Mouse (Mus musculus) c-Kit-positive CD71-negative TER-119-negative erythroid progenitor cells, embryonic 14.5 days (primary cell): Measurements from ENCODE around the gene Mtap.

Source experiments
- DNase-seq: peaks from one replicate; pipeline ENCODE4 v3.0.0-alpha.2; 2013; ENCODE audit warnings: low read depth

Gene Mtap

DNA sequence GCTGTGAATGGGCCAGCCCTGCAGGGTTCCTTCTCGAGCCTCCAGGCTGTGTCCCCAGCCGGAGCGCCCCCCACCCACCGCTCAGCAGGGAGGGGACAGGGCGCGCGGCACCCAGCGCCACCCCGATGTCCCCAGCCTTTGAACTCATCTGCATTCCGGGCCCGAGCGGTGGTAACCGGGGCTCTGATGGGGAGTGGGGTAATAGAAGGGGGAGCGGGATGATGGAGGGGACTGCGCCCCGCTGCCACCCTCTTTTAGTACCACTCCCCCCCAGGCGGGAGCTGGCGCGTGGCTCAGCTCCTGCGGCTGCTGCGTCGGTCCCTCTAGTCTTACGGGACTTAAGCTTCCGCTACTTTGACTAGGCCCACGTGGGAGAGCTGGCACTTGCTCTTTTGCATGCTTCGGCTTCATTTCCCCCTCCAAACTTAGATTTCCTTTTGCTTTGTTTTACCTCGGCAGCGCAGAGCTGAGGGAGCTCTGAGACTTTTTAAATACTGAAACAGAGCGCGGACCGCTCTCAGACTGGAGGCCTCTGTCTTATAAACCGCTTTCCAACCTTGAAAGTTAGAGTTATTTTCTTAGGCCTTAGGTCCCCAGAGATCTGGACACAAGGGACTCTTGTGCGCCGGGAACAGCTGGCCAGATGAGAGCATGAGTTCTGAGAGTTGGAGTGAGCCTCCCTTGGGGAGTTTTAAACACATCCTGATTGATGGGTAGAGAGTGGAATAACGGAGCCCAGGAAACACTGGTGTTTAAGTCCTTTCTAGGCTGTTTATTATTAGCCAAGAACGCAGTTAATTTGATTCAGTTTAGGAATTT lies 829 bp downstream of the Mtap start:
- DNase-seq = no peak

DNA sequence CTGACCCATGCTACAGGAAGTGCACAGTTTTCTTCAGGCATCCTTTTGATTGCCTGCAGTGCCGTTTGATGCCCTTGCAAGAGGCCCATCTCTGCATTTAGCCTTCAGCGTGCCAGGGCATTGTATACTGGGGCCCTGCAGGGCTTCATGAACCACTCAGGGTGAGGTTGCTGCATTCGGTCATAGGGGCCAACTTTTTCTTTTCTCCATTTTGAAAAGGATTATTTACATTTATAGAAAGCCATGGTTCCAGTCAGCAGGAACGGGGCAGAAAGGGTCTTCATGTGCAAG lies 1.4 kb downstream of the Mtap start:
- no peak for DNase-seq

DNA sequence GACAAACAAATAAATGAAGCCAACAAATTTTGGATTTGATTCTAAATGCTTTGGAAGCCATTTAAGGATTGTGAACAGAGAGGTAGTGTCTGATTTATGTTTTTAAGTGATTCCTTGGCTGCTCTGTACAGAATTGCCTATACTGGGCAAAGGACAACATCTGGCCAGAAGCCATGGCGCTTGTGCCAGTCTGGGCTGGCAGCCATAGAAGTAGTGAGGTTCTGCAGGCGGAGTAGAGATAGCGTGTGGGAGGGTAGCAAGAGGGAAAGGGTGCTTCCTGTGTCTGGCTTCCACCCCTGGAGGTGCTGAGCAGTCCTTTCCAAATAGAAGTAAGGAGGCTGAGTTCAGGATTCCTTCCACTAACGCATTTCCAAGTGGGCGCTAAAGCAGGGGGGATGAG lies 3.9 kb downstream of the Mtap start:
- no peak for DNase-seq

DNA sequence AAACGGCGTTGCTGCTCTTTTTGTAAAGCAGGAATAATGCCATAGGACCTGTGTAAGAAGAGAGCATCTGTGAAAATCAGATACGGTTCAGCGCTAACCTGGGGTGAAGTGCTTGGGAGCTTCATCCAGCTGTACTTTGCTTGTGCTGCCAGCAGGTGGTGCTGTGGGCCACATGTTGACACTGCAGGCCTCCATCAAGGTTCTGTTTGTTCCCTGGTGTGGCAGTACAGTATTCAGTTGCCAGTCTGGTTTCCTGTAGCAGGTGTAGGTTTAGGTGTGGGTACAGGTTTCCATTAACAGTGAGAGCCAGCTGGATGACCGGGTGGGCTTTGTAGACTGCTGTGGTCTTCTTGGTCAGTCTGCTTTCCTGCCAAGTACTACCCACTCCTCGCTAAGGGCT lies 8.5 kb downstream of the Mtap start:
- peak; percentile 56 for DNase-seq

GRCm38 (mm10) chr4:89146291-89146690 lies 9.4 kb downstream of the Mtap start:
- no peak for DNase-seq

DNA sequence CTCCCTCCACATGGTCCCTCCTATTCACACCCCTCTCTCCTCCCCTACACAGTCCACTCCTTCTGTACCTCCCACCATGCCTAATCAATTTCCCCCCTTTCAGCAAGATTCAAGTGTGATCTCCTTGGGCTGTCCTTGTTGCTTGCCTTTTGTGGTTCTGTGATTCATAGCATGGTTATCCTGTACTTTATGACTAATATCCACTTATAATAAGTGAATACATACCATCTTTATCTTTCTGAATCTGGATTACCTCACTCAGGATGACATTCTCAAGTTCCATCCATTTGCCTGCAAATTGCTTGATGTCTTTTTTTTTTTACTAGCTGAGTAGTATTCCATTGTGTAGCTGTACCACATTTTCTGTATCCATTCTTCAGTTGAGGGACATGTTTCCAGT lies 12.3 kb downstream of the Mtap start:
- no peak for DNase-seq

DNA sequence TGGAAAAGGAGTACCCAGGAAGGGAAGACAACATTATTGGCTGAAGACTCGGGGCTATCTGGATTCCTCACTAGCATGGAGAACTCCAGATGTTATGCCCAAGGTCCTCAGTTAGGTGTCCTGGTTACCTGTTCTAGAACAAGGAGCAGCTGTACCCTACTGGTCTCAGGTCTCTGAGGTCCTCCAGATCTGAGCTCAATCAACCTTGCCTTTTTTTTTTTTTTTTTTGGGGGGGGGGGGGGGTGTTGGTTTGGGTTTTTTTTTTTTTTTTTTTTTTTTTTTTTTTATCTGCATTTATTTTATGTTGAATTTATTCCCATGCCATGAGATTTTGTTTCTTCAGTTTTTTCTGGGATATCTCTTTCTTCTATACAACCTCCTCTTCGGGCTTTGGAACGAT lies 24.5 kb downstream of the Mtap start:
- no peak for DNase-seq

- DNase-seq = no peak
Observed at GRCm38 (mm10) chr4:89162496-89162895, 25.6 kb downstream of the Mtap start.

DNA sequence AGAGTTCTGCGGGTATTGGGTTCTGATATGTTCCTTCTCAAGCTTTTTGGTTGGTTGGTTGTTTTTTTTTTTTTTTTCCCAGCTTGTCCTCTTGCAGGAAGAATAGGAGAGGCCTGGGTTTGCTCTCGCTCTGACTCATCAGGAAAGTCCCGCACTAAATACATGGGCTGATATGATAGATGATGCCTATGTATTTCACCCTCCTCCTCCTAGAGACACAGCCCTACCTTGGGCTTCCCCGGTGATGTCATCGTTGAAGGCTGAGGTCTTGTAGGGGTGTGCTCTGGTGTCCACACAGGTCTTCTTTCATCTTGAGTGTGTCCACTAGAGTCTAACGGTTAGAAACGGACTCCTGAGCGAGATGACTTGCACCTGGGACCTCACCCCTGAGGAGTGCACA lies 26.7 kb downstream of the Mtap start:
- no peak for DNase-seq

- no peak for DNase-seq
Observed at GRCm38 (mm10) chr4:89164681-89165080, 27.8 kb downstream of the Mtap start.

DNA sequence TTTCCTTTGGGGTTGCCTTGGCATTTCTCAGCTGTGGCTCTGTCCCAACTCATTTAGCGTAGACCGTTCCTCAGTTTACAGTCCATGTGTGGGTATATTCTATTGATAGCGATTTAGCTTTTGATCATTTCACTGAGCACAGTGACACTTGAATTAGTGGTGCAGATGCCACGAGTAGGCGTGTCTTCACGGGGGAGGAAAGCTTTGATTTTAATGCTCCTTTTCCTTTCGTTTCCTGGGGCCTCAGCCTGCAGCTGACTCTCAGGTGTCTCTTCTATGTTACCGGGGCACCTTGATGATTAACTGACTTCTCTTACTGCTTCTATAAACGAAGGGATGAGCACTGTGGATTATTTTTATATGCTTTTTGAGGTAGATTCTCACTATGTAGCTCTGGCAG lies 32.0 kb downstream of the Mtap start:
- DNase-seq = no peak

DNA sequence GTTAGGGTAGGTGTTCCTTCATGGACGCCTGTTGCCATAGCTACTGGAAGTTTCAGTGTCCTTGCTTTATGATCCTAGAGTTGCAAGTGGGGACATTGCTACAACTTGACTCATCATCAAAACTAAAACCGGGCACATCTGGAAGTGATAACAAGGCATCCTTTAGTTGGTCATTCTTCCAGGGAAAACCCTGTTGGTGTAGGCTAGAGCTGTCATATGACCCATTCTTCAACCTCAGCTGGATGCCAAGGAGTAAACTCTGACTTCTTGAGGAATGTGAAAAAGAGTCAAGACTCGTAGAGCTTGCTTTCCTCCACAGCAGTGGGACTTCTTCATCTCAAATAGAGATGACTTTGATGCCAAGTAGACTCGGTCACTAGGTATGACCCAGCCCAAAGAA lies 32.8 kb downstream of the Mtap start:
- DNase-seq = no peak

DNA sequence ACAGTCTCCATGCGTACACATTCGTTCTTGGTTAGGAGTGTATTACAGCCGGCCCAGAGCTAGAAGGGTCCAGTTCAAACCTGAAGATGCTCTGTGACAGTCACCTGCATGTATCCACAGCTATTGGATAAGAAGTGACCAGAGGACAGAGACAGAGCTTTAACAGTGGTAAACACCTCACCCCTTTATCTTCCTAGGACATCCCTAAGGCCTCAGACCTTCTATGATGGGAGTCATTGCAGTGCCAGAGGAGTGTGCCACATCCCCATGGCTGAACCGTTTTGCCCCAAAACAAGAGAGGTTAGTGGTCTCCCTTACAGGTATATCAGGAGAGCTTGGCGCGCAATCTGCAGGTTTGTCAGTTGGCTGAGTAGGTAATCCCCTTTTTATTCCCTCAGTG lies 34.0 kb downstream of the Mtap start:
- no peak for DNase-seq

DNA sequence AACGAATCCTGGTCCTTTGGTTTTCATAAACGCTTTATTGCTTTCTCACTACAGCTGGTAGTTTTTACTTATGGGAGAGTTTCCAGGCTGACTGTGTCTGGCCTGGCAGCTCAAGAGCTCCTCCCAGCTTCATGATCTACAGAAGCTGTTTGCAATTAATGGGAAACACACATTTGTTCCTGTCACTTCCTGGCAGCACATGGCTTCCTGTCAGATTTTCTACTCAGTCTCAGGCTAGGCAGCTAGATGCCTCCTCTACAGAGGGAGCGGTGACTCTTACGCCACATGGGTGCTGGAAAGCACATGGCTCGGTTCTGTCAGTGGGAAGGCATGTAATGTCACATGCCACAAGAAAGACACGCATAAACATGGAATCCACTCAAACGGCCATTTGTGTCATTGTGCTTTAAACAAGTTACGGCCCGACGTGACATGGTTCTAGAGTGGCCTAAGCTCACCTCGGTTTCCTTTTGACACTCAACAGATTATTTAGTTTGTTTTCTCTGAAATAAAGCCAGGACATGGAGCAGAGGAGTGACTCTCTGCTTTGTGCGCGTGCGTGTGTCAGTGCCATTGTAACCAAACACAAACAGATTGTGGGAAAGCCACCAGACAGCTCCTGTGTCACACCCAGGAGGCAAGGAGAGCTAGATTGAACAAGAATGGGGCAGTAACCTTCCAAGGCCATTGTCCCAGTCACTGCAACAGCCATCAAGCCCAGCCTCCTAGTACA lies 36.1 kb downstream of the Mtap start:
- no peak for DNase-seq

DNA sequence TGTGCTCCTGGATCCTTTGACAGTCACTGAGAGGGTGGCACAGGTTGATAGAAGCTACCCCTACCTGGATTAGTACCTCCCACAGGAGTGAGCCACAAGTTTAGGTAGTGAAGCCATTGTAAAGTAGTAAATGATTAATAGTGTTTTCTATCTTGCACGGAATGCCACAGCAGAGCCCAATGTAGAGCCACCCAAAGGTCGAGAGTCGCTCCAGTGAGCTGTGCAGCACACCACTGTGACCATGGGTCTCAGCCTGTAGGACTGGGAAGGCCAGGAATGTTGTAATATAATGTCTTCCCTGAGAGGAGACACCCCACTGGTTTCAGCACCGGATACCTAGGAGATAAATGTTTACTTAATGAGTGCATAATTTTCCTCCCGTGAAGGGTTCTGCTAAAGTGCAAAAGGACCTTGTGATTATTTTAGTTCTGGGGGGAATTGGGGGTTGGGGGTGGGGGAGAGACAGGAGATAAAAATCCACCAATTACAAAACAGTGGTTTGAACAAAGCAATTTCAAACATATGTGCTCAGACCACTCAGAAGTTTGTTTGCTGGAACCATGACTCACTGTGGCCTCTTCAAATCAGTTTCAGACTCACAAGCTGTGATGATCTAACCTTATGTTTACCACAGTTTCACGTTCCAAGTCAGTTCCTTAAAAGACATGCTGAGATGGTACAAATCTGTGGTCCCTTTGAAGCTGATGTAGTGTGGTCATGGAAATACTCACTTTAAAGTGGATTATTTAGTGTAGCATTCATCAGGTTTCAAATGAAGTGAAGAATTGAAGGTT lies 40.8 kb downstream of the Mtap start:
- no peak for DNase-seq

- DNase-seq = no peak
Observed at GRCm38 (mm10) chr4:89180121-89180520, 43.2 kb downstream of the Mtap start.

DNA sequence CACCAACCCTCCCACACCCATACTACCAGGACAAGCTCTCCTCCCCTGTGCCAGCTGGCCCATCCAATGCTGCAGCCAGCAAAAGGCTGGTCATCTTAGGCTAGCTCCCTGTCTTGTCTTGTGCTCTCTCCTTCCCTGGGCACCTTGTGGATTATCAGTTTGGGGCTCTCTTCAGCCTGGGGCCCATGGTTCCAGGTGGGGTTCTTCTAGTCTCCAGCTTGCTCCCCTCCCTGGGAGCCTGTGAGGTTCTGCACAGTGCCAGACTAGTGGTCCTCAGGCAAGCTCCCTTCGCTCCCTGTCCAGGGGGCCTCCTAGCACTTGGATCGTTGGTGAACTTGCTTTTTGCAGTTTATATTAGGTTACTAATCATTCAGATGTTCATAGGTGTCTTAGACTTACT lies 44.7 kb downstream of the Mtap start:
- no peak for DNase-seq

DNA sequence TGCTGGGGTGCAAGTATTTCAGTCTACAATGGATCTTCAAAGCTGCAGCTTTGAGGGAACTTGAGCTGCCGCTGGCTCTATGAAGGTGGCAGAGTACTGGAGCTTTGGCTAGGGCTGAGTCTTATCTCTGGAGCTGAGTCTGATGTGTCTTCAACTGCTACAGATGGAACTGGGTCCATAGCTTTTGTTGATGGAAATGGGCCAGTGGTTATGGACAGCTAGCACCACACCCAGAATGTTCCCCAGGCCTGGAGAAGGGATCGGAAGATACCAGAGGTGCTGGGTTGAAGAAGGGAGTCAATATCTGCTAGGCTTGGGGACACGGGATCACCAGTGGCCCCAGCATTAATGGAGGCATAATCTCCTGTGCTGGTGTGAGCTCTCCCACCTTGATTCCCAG lies 45.6 kb downstream of the Mtap start:
- DNase-seq = no peak

DNA sequence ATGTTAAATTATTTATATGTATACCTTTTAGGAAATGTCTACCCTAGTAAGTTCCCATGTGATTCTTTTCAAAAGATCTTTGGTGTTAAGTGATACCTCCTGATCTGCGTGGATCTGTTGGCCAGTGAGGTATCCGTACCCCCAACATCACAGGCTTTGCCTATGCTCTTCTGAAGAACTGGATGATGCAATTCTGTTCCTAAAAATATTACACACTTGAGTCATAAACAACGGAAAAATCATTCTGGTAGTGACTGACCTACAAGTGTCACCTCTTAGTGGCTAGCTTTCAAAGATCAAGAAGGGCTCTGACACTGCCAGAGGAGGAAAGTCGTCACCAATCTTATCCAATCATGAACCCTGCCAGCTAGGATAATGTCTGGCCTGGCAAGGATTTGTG lies 58.6 kb downstream of the Mtap start:
- DNase-seq = no peak

- no peak for DNase-seq
Observed at GRCm38 (mm10) chr4:89197128-89197527, 60.2 kb downstream of the Mtap start.

DNA sequence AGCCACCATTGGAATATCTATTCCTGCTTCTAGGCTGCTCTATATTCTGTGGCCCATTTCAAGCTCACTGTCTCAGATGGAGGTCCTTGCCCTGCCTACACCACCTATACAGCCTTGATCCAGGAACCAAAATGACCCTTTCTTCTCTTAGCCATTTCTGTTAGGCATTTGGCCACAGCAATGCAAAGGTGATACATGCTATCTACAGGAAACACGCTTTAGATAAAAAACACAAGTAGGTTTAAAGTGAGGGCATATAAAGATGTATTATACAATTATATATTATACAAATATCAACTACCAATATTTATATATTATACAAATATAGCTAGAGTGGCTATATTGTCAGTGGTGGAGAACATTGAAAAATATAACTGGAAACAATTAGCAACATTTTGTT lies 63.9 kb downstream of the Mtap start:
- DNase-seq = no peak

GRCm38 (mm10) chr4:89209310-89209709 lies 72.4 kb downstream of the Mtap start:
- DNase-seq = no peak

- no peak for DNase-seq
Observed at GRCm38 (mm10) chr4:89210314-89210713, 73.4 kb downstream of the Mtap start.
